Comparison of ENCODE assay signal across 20 mouse cellular contexts in the genomic region with DNA sequence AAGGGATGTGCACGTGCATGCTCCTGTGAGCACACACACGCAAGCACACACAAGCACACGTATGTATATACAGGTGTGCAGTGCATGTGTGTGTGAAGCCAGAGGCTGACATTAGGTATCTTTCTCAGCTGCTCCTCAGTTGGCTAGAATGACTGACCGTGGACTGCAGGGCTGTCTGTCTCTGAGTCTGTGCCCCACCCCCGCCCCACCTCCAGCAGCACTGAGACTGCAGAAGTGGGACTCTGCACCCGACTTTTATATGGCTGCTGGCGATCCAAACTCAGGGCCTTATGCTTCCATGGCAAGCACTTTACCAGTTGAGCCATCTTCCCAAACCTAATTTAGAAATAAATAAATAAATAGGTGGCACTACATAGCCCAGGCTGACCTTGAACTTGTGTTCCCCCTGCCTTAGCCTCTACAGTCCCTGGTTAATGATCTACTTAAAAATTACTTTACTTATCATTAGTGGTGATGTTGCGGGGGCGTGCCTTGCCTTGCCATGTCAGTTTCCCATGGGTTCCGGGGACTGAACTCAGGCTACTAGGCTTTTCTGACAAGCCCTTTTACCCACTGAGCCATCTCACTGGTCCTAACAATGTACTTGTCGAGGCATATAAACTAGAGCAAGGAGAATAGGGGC.
A peak's percentile ranks its signal among the peaks of the same experiment; 100 is the strongest.
DNase-seq lines count a peak whose midpoint lies in the region; ATAC-seq lines count a peak whose summit lies in the region.
"Had no signal": no experiment of that assay in that cellular context is flagged by ENCODE, and none has a peak within 500 bp of the region (broad histone marks: within the 10 kb centered on the region; RNA-seq: fewer than 3 reads in every experiment).

No protein-coding gene starts in this region.

- H3K27me3 ChIP-seq in midbrain, embryonic 11.5 days (ENCODE audit: control insufficient read depth, insufficient read depth, low read length), result no peaks in the 10 kb centered on the region
- peaks cover 4% of the 10 kb centered on the region; the same call in 1 of the 2 replicates for H3K27me3 ChIP-seq in midbrain, embryonic 14.5 days (ENCODE audit: control insufficient read depth, insufficient read depth, low read length)
- H3K27me3 ChIP-seq in intestine, embryonic 16.5 days (replicated peaks; ENCODE audit: control insufficient read depth, insufficient read depth, low read length), result no peaks in the 10 kb centered on the region
- H3K27me3 ChIP-seq in stomach, embryonic 14.5 days (ENCODE audit: control insufficient read depth, insufficient read depth, low read length), result no peaks in the 10 kb centered on the region
- H3K27me3 ChIP-seq: embryonic facial prominence, embryonic 15.5 days; heart, embryonic 12.5 days had no signal

- WGBS in midbrain, embryonic 11.5 days, result 75% methylated on average over 11 of the region's 11 CpGs
- WGBS in midbrain, embryonic 14.5 days, result 77% methylated on average over 11 of the region's 11 CpGs
- 70% methylated on average over 11 of the region's 11 CpGs for WGBS in intestine, embryonic 16.5 days
- WGBS in stomach, embryonic 14.5 days, result 79% methylated on average over 11 of the region's 11 CpGs

- intact Hi-C loops in heart, postnatal 25 days (cut with DNase I), result no loop called here

- H3K4me2 ChIP-seq in midbrain, embryonic 11.5 days, result no peak overlapping the region
- no peak overlapping the region for H3K4me2 ChIP-seq in midbrain, embryonic 14.5 days (ENCODE audit: low read length)
- no peak overlapping the region for H3K4me2 ChIP-seq in intestine, embryonic 16.5 days (ENCODE audit: low read depth, low read length)
- no peak overlapping the region for H3K4me2 ChIP-seq in stomach, embryonic 14.5 days (replicated peaks; ENCODE audit: low read depth, low read length)
- H3K4me2 ChIP-seq: embryonic facial prominence, embryonic 15.5 days; heart, embryonic 12.5 days had no signal

- no peak overlapping the region for H3K9ac ChIP-seq in midbrain, embryonic 11.5 days (ENCODE audit: low read length)
- no peak overlapping the region for H3K9ac ChIP-seq in midbrain, embryonic 14.5 days (replicated peaks; ENCODE audit: low read length)
- no peak overlapping the region for H3K9ac ChIP-seq in intestine, embryonic 16.5 days (ENCODE audit: low read depth, low read length)
- no peak overlapping the region for H3K9ac ChIP-seq in stomach, embryonic 14.5 days (replicated peaks; ENCODE audit: low read depth, low read length)
- H3K9ac ChIP-seq: embryonic facial prominence, embryonic 15.5 days; heart, embryonic 12.5 days had no signal

- ATAC-seq in midbrain, embryonic 11.5 days (ENCODE audit: low FRiP score), result no peak
- ATAC-seq in midbrain, embryonic 14.5 days (ENCODE audit: low FRiP score, low TSS enrichment), result no peak
- ATAC-seq in intestine, embryonic 16.5 days, result peak; percentile 86
- 0 out of 2 replicates have a peak, but pooled peaks have one; percentile 58 for ATAC-seq in stomach, embryonic 14.5 days (ENCODE audit: insufficient number of reproducible peaks, insufficient read depth, low FRiP score, low read depth)
- ATAC-seq: forebrain, embryonic 14.5 days had no signal

- H3K36me3 ChIP-seq in midbrain, embryonic 11.5 days (ENCODE audit: control insufficient read depth, insufficient read depth, low read length), result no peaks in the 10 kb centered on the region
- no peaks in the 10 kb centered on the region for H3K36me3 ChIP-seq in midbrain, embryonic 14.5 days (ENCODE audit: control insufficient read depth, insufficient read depth, low read length)
- H3K36me3 ChIP-seq in intestine, embryonic 16.5 days (ENCODE audit: control insufficient read depth, insufficient read depth, low read length), result no peaks in the 10 kb centered on the region
- no peaks in the 10 kb centered on the region for H3K36me3 ChIP-seq in stomach, embryonic 14.5 days (ENCODE audit: control insufficient read depth, insufficient read depth, low read length)
- H3K36me3 ChIP-seq: embryonic facial prominence, embryonic 15.5 days; forebrain, embryonic 10.5 days had no signal

- peak; percentile 72 for DNase-seq in midbrain, embryonic 11.5 days (ENCODE audit: low spot score, missing footprints)
- DNase-seq in midbrain, embryonic 14.5 days, result no peak
- no peak for DNase-seq in heart, postnatal 25 days (ENCODE audit: low spot score)
- no peak for DNase-seq in cerebellum, adult 9-10 months
- DNase-seq in yolk sac, embryonic 10.5 days (ENCODE audit: low spot score), result no peak
- DNase-seq: adrenal gland, adult 2 months; adrenal gland, postnatal 25 days; cerebellum, adult 2 months; cerebellum, postnatal 14 days; embryo, embryonic 11 days; gastrocnemius, adult 2 months; gastrocnemius, postnatal 25 days; heart, postnatal 36 days had no signal

- no peaks in the 10 kb centered on the region for H3K9me3 ChIP-seq in midbrain, embryonic 11.5 days (ENCODE audit: control insufficient read depth, low read length)
- no peaks in the 10 kb centered on the region for H3K9me3 ChIP-seq in midbrain, embryonic 14.5 days (ENCODE audit: control insufficient read depth, low read length)
- no peaks in the 10 kb centered on the region for H3K9me3 ChIP-seq in intestine, embryonic 16.5 days (ENCODE audit: control insufficient read depth, low read length)
- no peaks in the 10 kb centered on the region for H3K9me3 ChIP-seq in stomach, embryonic 14.5 days (ENCODE audit: control insufficient read depth, low read depth, low read length)
- H3K9me3 ChIP-seq: embryonic facial prominence, embryonic 15.5 days; forebrain, embryonic 10.5 days; heart, embryonic 12.5 days had no signal

- no peak overlapping the region for H3K27ac ChIP-seq in midbrain, embryonic 11.5 days (ENCODE audit: low read depth, low read length)
- H3K27ac ChIP-seq in midbrain, embryonic 14.5 days (replicated peaks; ENCODE audit: low read depth, low read length), result no peak overlapping the region
- H3K27ac ChIP-seq in intestine, embryonic 16.5 days (ENCODE audit: low read length), result no peak overlapping the region
- no peak overlapping the region for H3K27ac ChIP-seq in stomach, embryonic 14.5 days (ENCODE audit: low read length)
- H3K27ac ChIP-seq: embryonic facial prominence, embryonic 15.5 days; forebrain, embryonic 10.5 days; gastrocnemius, adult 2 months had no signal

- no peak overlapping the region for H3K4me3 ChIP-seq in midbrain, embryonic 11.5 days (ENCODE audit: low read depth, low read length)
- no peak overlapping the region for H3K4me3 ChIP-seq in midbrain, embryonic 14.5 days (replicated peaks; ENCODE audit: low read depth, low read length)
- H3K4me3 ChIP-seq in intestine, embryonic 16.5 days (ENCODE audit: low read length), result no peak overlapping the region
- no peak overlapping the region for H3K4me3 ChIP-seq in stomach, embryonic 14.5 days (ENCODE audit: low read depth, low read length)
- H3K4me3 ChIP-seq: embryonic facial prominence, embryonic 15.5 days; erythroblast, embryonic 14.5 days; forebrain, embryonic 10.5 days; gastrocnemius, adult 2 months; heart, embryonic 12.5 days had no signal

- peaks cover 43% of the 10 kb centered on the region for H3K4me1 ChIP-seq in midbrain, embryonic 11.5 days (ENCODE audit: control insufficient read depth, insufficient read depth, low read length)
- H3K4me1 ChIP-seq in midbrain, embryonic 14.5 days (ENCODE audit: control insufficient read depth, insufficient read depth, low read length), result peaks cover 26% of the 10 kb centered on the region
- peaks cover 4% of the 10 kb centered on the region for H3K4me1 ChIP-seq in intestine, embryonic 16.5 days (ENCODE audit: control insufficient read depth, insufficient read depth, low read length)
- no peaks in the 10 kb centered on the region for H3K4me1 ChIP-seq in stomach, embryonic 14.5 days (ENCODE audit: control insufficient read depth, insufficient read depth, low read length)

Comparison
In these comparisons a context has a peak if more than half of its experiments do, and no peak if none do; other contexts are left out.
1. ATAC-seq: peak in intestine, embryonic 16.5 days (single experiment) and stomach, embryonic 14.5 days (single experiment); none in midbrain, embryonic 11.5 days (single experiment) and midbrain, embryonic 14.5 days (single experiment).